Mouse (Mus musculus) heart, embryonic 15.5 days (tissue): ENCODE results near the gene Bmp6. TPM values are rescaled to one million over a fixed set of nuclear protein-coding genes. Genes with fewer than 3 reads are reported as not detected.
A peak's percentile ranks its signal among the peaks of the same experiment; 100 is the strongest.

Experiments used
- ATAC-seq: fragments of 200-750 bp; cut with Nextera tagmentation; replicated peaks from 2 replicates; pipeline ENCODE4 v1.8.0; 2017; ENCODE audit warnings: low read depth, moderate TSS enrichment; ENCODE audit not compliant: insufficient number of reproducible peaks, insufficient read depth, low FRiP score
- H3K27ac ChIP-seq: fragments of 300-500 bp; sonication (generic); 2 replicates; pipeline ENCODE4 v1.5.1; 2015; ENCODE audit warnings: mild to moderate bottlenecking, inconsistent platforms
- H3K27me3 ChIP-seq: fragments of 300-500 bp; sonication (generic); 2 replicates; pipeline ENCODE4 v1.6.1; 2015; ENCODE audit warnings: inconsistent platforms
- H3K36me3 ChIP-seq: fragments of 300-500 bp; sonication (generic); 2 replicates; pipeline ENCODE4 v1.6.1; 2015; ENCODE audit warnings: mild to moderate bottlenecking, inconsistent platforms
- H3K4me1 ChIP-seq: fragments of 300-500 bp; sonication (generic); replicated peaks from 2 replicates; pipeline ENCODE4 v1.6.1; 2015; ENCODE audit warnings: inconsistent platforms
- H3K4me2 ChIP-seq: fragments of 300-500 bp; sonication (generic); 2 replicates; pipeline ENCODE4 v1.6.1; 2015; ENCODE audit warnings: inconsistent platforms, mild to moderate bottlenecking, moderate library complexity
- H3K4me3 ChIP-seq: fragments of 300-500 bp; sonication (generic); 2 replicates; pipeline ENCODE4 v1.5.1; 2015; ENCODE audit warnings: mild to moderate bottlenecking, inconsistent platforms
- H3K9ac ChIP-seq: fragments of 300-500 bp; sonication (generic); 2 replicates; pipeline ENCODE4 v1.6.1; 2015; ENCODE audit warnings: mild to moderate bottlenecking, inconsistent platforms
- H3K9me3 ChIP-seq: fragments of 300-500 bp; sonication (generic); replicated peaks from 2 replicates; pipeline ENCODE4 v1.6.1; 2016; ENCODE audit warnings: inconsistent platforms
- WGBS: fragments of 180-500 bp; shearing (Covaris S2); methylation state at CpG from one replicate; pipeline ENCODE4 v1.1.7; 2015; ENCODE audit warnings: mixed read lengths; 5-methylcytosine and 5-hydroxymethylcytosine counted together
- polyA plus RNA-seq: library from polyadenylated mRNA; unstranded; fragments of >200 nt; fragmentation: Nextera tagmentation; extraction: Ambion mirVana; gene quantifications from 2 replicates; pipeline ENCODE4 v1.2.1, GENCODE M21; 2015

Gene Bmp6
- polyA plus RNA-seq, 1 experiment from 2014 or later = 2.7 TPM

GRCm38 (mm10) chr13:38522056-38522654 lies 177.2 kb downstream of the Bmp6 start:
- Histone ChIP-seq H3K9ac (no peak overlapping the region), H3K9me3 (no peaks in the 10 kb centered on the region), H3K27ac (no peak overlapping the region), H3K4me3 (no peak overlapping the region), H3K4me1 (peaks cover 24% of the 10 kb centered on the region), H3K36me3 (peaks cover 53% of the 10 kb centered on the region), H3K27me3 (no peaks in the 10 kb centered on the region), H3K4me2 (no peak overlapping the region)
- WGBS = 74% methylated on average over 4 of the region's 4 CpGs
- no peak for ATAC-seq

DNA sequence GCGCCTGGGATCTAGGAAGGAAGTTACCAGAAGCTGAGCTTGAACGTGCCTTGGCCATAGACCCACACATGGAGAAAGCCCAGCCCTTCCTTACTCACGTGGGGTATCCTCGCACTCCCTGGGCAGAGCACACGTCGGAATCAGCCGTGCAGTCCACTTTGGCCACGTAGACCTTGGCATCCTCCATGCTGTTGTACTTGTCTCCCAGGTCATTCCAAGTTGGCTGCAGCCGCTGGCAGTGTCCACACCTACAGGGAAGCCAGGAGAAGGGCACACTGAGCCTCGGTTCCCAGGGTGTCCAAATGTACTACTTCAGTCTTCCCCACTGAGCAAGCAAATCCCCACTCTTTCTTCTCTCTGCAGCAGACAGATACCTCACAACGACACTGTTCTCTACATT lies 178.3 kb downstream of the Bmp6 start:
- H3K9ac ChIP-seq = no peak overlapping the region
- H3K36me3 ChIP-seq = peaks cover 44% of the 10 kb centered on the region
- no peaks in the 10 kb centered on the region for H3K9me3 ChIP-seq
- H3K4me1 ChIP-seq = peaks cover 24% of the 10 kb centered on the region
- H3K27ac ChIP-seq = no peak overlapping the region
- 88% methylated on average over 11 of the region's 11 CpGs for WGBS
- H3K4me2 ChIP-seq = no peak overlapping the region
- no peaks in the 10 kb centered on the region for H3K27me3 ChIP-seq
- H3K4me3 ChIP-seq = no peak overlapping the region
- no peak for ATAC-seq

DNA sequence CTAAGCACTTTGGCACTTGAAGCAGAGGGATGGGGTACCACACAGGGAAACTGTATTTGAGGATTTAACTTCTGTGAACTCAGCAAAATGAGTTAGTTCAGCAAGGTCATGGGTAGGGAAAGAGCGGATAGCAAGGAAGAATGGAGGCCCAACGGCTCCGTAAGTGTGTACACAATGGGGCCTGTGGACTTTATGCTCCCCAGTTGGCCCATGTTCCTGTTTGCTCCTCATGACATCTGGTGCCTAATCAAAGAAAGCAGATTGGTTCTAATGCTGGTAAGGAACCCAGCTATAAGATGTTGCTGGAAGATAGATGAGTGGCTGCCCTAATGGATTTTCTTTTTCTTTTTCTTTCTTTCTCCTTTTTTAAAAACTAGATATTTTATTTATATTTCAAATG lies 180.4 kb downstream of the Bmp6 start:
- no peak for ATAC-seq
- Histone ChIP-seq H3K27ac (0 out of 2 replicates have a peak overlapping the region, but pooled peaks have one; percentile 1), H3K36me3 (peaks cover 26% of the 10 kb centered on the region), H3K9me3 (no peaks in the 10 kb centered on the region), H3K4me1 (peaks cover 31% of the 10 kb centered on the region), H3K4me3 (no peak overlapping the region), H3K4me2 (peak overlapping the region; percentile 93; the same call in 1 of the 2 replicates), H3K27me3 (no peaks in the 10 kb centered on the region), H3K9ac (no peak overlapping the region)
- WGBS = 69% methylated on average over 3 of the region's 3 CpGs

GRCm38 (mm10) chr13:38526116-38526515 lies 181.2 kb downstream of the Bmp6 start:
- no peak overlapping the region for H3K9ac ChIP-seq

DNA sequence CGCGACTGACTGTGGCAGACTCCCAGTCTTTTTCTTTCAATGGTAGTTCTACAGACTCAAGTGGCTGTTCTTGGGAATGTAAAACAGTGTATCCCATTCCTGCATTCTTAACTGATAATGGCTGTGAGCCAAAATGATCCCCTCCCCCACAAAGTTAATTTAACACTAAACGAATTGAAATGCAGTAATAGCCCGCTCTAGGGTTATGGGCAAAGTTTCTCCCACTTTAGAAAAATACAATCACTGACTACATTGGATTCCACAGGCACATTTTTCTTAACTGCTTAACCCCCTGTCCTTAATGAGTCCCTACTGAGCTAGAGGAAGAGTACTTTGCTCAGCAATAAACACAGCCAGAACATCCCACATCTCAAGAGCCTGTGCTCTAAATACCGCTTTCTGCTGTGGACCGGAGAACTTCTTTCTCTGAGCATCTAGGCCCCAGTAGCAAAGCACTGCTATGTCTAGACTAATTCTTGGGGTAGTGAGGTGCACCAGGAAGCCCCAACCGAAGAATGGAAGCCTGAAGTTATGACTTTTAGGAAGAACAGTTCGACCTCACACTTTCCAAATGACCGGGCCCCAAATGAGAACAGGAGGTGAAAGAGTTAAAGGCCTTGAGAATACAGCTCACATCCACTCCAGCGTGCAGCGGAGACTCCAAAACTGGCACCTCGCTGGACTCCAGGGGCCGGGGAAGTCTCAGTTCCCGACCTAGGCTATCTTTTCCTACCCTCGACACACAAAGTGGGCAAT lies 182.3 kb downstream of the Bmp6 start:
- peak overlapping the region; percentile 97 for H3K27ac ChIP-seq

More at GRCm38 (mm10) chr13:38526116-38526515, 181.2 kb downstream of the Bmp6 start:
- Histone ChIP-seq H3K4me3 (peak overlapping the region; percentile 99), H3K36me3 (peaks cover 17% of the 10 kb centered on the region), H3K4me1 (peaks cover 31% of the 10 kb centered on the region), H3K9me3 (no peaks in the 10 kb centered on the region), H3K4me2 (peak overlapping the region; percentile 93), H3K27ac (no peak overlapping the region), H3K27me3 (no peaks in the 10 kb centered on the region)
- WGBS = 43% methylated on average over 2 of the region's 2 CpGs
- no peak for ATAC-seq

GRCm38 (mm10) chr13:38527797-38528650 lies 183.1 kb downstream of the Bmp6 start:
- H3K9me3 ChIP-seq = no peaks in the 10 kb centered on the region
- under 1% methylated on average over 85 of the region's 87 CpGs for WGBS
- peak; percentile 91 for ATAC-seq
- H3K4me2 ChIP-seq = peak overlapping the region; percentile 93
- H3K27ac ChIP-seq = peak overlapping the region; percentile 97
- 0 out of 2 replicates have a peak, but pooled peaks cover 2% of the 10 kb centered on the region for H3K27me3 ChIP-seq
- H3K4me1 ChIP-seq = peaks cover 31% of the 10 kb centered on the region
- peak overlapping the region; percentile 99 for H3K4me3 ChIP-seq
- H3K36me3 ChIP-seq = peaks cover 2% of the 10 kb centered on the region; the same call in 1 of the 2 replicates
- peak overlapping the region; percentile 98 for H3K9ac ChIP-seq

More for the DNA sequence above, 182.3 kb downstream of the Bmp6 start:
- peak overlapping the region; percentile 99 for H3K4me3 ChIP-seq
- peak overlapping the region; percentile 93 for H3K4me2 ChIP-seq
- ATAC-seq = no peak
- 0 out of 2 replicates have a peak, but pooled peaks cover 2% of the 10 kb centered on the region for H3K27me3 ChIP-seq
- peak overlapping the region; percentile 98 for H3K9ac ChIP-seq
- peaks cover 31% of the 10 kb centered on the region for H3K4me1 ChIP-seq
- 4% methylated on average over 15 of the region's 15 CpGs for WGBS
- H3K9me3 ChIP-seq = no peaks in the 10 kb centered on the region
- peaks cover 7% of the 10 kb centered on the region for H3K36me3 ChIP-seq

DNA sequence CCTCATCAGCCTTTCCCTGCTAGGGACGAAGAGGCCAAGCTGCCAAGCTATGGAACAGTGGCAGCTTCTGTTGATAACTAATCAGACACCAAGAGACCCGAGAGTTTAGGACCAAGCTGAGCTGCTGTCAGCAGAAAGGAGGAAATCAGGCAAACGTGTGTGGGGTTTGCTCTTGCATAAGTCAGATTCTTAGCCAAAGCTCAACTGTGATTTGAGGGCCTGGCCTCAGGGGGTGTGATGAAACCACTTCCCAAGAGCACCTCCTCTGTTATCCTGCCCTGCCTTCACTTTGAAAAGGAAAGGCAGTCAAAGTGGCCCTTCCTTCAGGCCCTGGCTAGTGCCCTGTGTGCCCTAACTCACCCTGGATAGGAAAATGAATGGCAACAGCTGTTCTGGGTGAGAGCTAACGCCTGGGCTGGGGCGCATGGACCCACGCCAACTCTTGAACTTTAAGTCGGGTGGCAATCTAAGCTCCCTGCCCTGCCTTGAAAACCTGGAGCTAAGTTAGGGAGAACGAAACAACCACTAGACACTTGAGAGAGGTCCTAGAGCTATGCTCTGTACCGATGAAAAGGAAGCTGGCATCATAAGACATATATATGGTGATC lies 183.9 kb downstream of the Bmp6 start, which contains the start of gene Txndc5:
Gene Txndc5, minus strand, starts transcription at position 138 of the 608 bp plus-strand sequence.
- H3K4me1 ChIP-seq = peaks cover 32% of the 10 kb centered on the region
- no peaks in the 10 kb centered on the region for H3K36me3 ChIP-seq
- H3K9me3 ChIP-seq = no peaks in the 10 kb centered on the region
- whole genome bisulfite sequencing = 46% methylated on average over 9 of the region's 9 CpGs
- H3K4me2 ChIP-seq = peak within 1 kb of the TSS; percentile 93
- H3K27me3 ChIP-seq = 0 out of 2 replicates have a peak, but pooled peaks cover 2% of the 10 kb centered on the region
- H3K9ac ChIP-seq = peak within 1 kb of the TSS; percentile 98
- peak within 1 kb of the TSS; percentile 99 for H3K4me3 ChIP-seq
- H3K27ac ChIP-seq = peak within 1 kb of the TSS; percentile 97
- ATAC-seq = no peak

- Histone ChIP-seq H3K4me3 (no peak overlapping the region), H3K4me2 (no peak overlapping the region), H3K27ac (no peak overlapping the region), H3K27me3 (0 out of 2 replicates have a peak, but pooled peaks cover 2% of the 10 kb centered on the region), H3K36me3 (no peaks in the 10 kb centered on the region), H3K4me1 (peaks cover 34% of the 10 kb centered on the region), H3K9ac (no peak overlapping the region), H3K9me3 (no peaks in the 10 kb centered on the region)
- 90% methylated on average over 6 of the region's 6 CpGs for WGBS
- ATAC-seq = no peak
These were observed 184.7 kb downstream of the Bmp6 start for GRCm38 (mm10) chr13:38529576-38529975.

GRCm38 (mm10) chr13:38531498-38531897 lies 186.6 kb downstream of the Bmp6 start:
- no peaks in the 10 kb centered on the region for H3K36me3 ChIP-seq
- H3K4me1 ChIP-seq = peaks cover 16% of the 10 kb centered on the region
- 92% methylated on average over 4 of the region's 4 CpGs for WGBS
- no peak overlapping the region for H3K4me2 ChIP-seq
- H3K27me3 ChIP-seq = 0 out of 2 replicates have a peak, but pooled peaks cover 2% of the 10 kb centered on the region
- no peak overlapping the region for H3K27ac ChIP-seq
- no peak overlapping the region for H3K9ac ChIP-seq
- no peak overlapping the region for H3K4me3 ChIP-seq
- H3K9me3 ChIP-seq = no peaks in the 10 kb centered on the region
- no peak for ATAC-seq

GRCm38 (mm10) chr13:38533461-38533860 lies 188.6 kb downstream of the Bmp6 start:
- 67% methylated on average over 10 of the region's 10 CpGs for whole genome bisulfite sequencing
- no peak overlapping the region for H3K4me2 ChIP-seq
- H3K4me1 ChIP-seq = peaks cover 8% of the 10 kb centered on the region
- H3K4me3 ChIP-seq = no peak overlapping the region
- no peak for ATAC-seq
- H3K27me3 ChIP-seq = 0 out of 2 replicates have a peak, but pooled peaks cover 2% of the 10 kb centered on the region
- no peak overlapping the region for H3K27ac ChIP-seq
- no peak overlapping the region for H3K9ac ChIP-seq
- H3K36me3 ChIP-seq = no peaks in the 10 kb centered on the region
- no peaks in the 10 kb centered on the region for H3K9me3 ChIP-seq
